Mouse (Mus musculus): ENCODE measurements around the gene Pou3f3. TPM values are rescaled to one million over a fixed set of nuclear protein-coding genes. Genes with fewer than 3 reads are reported as not detected.

Gene Pou3f3
- total RNA-seq, 2 experiments from 2014 or later = not detected

DNA sequence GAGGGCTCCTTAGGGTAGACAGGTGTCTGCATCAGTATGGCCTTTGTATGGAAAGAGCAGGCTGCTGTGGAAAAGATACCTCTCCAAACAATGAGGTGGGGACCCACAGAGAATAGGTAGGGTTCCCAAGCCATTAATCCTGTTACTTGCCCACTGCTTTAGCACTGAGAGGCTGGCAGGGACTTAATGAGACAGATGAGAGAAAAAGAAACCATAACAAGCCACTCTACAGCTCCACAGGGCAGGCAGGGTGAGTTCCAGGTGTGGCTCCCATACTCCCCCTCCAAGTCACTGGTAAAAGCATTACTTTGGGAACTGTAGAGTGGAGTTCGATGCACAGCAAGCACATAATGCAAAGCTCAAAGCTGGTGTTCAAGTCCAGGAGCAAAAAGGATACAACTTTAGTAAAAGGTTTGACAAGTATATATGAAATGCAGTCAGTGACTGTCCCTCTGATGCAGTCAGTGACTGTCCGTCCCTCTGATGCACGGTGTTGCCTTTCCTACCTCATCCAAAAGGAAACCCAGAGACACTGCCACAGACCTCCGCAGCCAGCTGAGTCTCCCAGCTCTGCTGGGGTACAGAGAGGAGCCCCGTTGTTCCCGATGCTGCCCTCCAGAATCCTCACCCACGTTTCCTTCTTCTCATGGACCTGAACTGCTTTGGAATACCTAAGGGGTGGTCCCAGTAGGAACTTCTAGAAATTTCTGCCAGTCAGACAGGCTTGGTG, 14.0 kb downstream of the Pou3f3 start:
- DNase-seq (ENCODE audit: low spot score in 2 of 2) = no peak

- no peak for DNase-seq (ENCODE audit: low spot score in 2 of 2)
These were observed 14.7 kb downstream of the Pou3f3 start for GRCm38 (mm10) chr1:42710234-42710633.

DNA sequence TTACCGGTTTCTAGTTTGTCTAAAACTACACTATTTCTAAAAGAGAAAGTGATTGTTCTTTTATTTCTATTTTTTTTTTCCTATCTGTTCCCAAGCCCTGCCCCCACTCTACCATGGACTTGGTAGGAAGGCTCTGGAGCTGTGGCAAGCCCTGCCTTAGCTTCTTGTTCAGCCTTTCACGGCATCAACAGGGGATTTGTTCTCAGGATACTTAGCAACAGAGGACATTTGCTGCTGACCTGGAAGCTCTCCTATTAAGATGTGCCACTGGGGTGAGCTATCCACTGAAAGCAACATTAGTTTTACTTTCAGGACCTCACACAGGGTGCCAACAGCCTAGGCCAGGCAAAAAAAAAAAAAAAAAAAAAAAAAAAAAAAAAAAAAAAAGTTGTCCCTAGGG, 15.4 kb downstream of the Pou3f3 start:
- no peak for DNase-seq (ENCODE audit: low spot score in 2 of 2)

GRCm38 (mm10) chr1:42711456-42712310, 16.1 kb downstream of the Pou3f3 start:
- DNase-seq (ENCODE audit: low spot score in 2 of 2) = no peak

DNA sequence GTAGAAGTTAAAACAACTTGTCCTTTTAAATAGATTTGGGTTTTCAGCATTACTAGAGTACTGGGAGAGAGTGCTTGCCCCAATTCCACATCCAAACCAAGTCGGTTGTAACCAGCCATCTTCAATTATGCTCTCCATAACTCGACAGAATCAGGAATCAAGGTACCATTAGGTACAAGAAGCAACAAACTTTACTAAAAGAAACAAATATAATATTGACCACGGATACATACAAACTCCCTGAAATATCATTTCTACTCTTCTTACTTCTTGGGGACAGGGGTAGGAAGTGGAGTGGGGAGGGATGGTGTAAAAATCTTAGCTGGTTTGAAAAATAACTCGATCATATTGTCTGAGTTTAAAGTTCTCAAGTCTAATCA, 16.7 kb downstream of the Pou3f3 start:
- no peak for DNase-seq (ENCODE audit: low spot score in 2 of 2)

DNA sequence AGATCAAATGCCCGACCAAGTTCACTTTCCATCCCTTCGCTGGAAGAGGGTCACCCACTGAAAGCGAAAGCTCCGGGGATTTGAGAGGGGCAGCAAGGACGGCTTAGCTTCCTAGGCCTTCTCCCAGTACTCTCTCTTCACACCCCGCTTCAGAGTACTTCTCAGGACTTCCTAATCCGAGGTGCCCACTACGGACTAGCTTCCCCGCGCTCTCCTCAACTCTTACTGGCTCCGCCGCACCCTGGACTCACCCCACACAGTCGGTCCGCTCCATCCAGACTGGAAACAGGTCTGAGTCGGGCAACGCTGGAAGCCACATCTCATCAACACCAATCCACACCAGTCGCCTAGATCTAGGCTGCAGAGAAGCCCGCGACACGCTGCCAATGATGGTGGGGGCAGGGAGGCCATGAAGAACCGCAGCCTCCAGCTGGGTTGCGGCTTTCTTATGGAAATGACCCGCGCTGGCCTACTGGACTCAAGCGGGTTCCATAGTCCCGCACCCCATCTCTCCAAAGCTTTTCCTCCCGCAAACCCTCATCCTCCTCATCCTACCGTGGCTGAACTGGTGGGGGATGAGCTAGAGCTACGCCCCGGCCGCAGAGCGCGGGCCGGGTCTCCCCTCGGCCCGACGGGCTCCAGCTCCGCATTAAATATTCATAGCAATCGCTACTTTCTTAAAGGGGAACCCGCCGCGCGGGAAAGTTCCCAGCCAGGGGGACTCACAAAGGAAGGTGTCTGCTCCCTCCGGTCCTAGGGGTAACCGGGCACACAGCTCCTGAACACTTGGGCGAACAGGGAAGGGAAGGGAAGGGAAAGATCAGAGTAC, 17.8 kb downstream of the Pou3f3 start:
- no peak for DNase-seq (ENCODE audit: low spot score in 2 of 2)

- no peak for DNase-seq (ENCODE audit: low spot score in 2 of 2)
These were observed 18.7 kb downstream of the Pou3f3 start for GRCm38 (mm10) chr1:42714016-42714931.

DNA sequence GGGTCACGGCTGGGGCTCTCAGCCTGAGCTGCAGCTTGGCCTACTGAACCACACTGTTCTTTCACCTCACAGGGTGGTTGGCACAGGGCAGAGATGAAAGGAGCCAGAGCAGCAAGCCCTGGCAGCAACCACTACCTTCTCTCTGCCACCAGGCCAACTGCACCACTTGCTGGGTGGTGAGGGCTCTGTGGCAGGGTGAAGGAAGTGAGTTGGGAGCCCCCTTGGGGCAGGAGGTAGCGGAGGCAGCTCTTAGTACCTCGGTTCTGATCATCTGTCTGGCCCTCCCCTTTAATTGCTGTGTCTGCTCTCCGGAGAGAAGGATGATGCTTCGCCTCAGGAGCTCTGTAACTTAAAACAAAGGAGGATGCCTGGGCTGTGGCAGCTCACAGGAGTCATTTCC, 23.0 kb downstream of the Pou3f3 start:
- DNase-seq (ENCODE audit: low spot score in 2 of 2) = no peak

GRCm38 (mm10) chr1:42721353-42721752, 25.8 kb downstream of the Pou3f3 start:
- no peak for DNase-seq (ENCODE audit: low spot score in 2 of 2)

DNA sequence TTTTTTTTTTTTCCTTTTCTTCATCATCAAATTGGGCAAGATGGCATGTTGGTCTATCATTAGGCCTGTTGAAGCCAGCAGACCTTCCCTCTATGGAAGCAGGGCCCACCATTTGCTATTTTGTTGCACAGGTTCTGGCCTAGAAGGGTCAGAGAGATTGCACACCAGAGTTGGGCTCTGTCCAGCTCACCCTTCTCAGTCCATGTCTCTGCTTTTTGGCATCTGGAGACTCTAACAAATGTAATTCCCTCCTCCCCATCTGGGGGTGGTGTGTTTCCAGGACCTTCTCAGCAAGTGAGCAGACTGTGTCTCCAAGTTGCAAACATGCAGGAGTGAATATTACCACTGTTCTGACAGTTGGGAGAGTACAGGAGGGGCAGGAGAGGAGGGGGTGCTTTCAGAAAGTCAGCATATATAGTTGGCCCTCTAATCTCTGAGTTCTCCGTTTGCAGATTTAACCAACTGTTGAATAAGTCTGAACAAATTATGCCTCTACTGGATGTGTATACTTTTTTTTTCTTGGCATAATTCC, 28.3 kb downstream of the Pou3f3 start:
- no peak for DNase-seq (ENCODE audit: low spot score in 2 of 2)

DNA sequence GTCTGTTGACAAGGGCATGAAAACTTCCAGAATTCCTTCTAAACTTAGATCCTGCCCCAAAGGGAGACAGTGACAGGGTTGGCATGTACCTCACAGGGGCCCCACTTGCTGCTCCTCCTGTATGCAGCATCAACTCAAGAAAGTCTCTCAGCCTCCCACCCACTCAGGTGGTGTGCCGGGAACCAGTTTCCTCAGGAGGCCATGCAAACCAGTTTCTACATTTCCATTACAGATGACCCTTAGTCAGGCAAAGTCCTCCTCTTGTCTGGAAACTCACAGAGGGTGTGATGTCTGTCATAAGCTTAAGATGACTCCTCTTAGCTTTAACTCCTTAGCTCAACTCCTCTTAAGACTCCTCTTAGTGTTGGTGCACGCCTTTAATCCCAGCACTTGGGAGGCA, 29.3 kb downstream of the Pou3f3 start:
- no peak for DNase-seq (ENCODE audit: low spot score in 2 of 2)

DNA sequence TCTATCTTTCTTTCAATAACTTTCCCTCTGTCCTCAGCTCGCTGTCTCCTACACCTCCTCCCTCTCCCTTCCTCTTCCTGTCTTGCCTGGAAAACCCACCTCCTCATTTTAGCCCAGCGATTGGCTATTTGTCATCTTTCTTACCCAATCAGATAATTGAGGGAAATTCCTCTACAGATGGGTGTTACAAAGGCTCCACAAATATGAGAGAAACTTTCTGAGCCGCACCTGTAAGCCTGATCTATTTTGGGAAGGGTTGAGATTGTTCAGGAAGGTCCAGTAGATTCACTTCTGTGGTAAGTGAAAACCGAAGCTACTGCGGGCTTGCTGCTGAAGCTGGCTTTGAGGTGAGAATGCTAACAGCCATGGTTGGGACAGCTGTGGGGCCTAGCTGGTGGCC, 31.6 kb downstream of the Pou3f3 start:
- DNase-seq (ENCODE audit: low spot score in 2 of 2) = no peak

DNA sequence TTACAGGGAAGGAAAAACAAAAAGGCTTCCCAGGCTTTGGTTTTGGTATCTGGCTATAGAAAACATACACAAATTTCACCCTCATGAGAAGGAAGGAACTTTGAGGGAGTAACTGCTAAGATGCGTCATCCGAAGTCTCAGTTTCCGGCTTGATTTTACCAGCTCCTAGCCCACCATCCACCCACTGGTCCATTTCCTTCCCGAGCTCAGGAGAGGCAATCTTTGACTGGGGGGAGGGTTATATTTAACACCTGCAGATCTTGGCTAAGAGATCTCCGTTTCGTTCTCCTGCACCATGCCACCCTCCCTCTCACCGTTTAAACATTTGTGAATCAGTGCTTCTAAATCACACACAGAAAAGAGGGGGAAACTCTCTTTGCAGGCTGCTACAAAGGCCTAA, 32.1 kb downstream of the Pou3f3 start:
- no peak for DNase-seq (ENCODE audit: low spot score in 2 of 2)

- DNase-seq (ENCODE audit: low spot score in 2 of 2) = no peak
These were observed 46.0 kb downstream of the Pou3f3 start for GRCm38 (mm10) chr1:42741383-42742241.

GRCm38 (mm10) chr1:42742242-42742560, 46.6 kb downstream of the Pou3f3 start:
- DNase-seq (ENCODE audit: low spot score in 2 of 2) = no peak

DNA sequence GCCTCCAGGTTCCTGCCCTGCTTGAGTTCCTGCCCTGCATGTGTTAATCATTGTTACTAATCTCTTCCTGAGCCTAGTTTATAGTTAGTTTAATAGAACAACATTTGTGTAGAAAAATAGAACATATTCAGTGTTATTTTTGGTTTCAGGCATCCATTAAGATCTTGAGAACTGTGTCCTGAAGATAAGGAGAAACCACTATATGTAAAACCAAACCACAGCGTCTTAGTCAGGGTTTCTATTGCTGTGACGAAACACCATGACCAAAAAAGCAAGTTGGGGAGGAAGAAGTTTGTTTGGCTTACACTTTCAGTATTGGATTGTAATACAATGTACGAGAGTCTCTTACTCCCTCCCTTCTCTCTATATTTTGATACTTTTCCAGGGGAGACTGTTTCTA, 49.5 kb downstream of the Pou3f3 start:
- DNase-seq (ENCODE audit: low spot score in 2 of 2) = no peak

- DNase-seq (ENCODE audit: low spot score in 2 of 2) = no peak
These were observed 54.1 kb downstream of the Pou3f3 start for GRCm38 (mm10) chr1:42749536-42750292.

All from adrenal gland, adult 18-20 months (tissue).